Mouse (Mus musculus): ENCODE measurements at regions not wholly inside any gene's neighbourhood (a gene's known extent, or its start where the extent isn't known, plus 50 kb on each side); places are given as distances from the start of the nearest gene placed in this dataset.

- H3K4me3 ChIP-seq (ENCODE audit: insufficient read depth, low read depth, low read length): no peak overlapping the region
- H3K4me1 ChIP-seq (ENCODE audit: control insufficient read depth, insufficient read depth, insufficient read length, low read length): no peaks in the 10 kb centered on the region
- H3K27ac ChIP-seq (replicated peaks; ENCODE audit: low read depth, low read length): no peak overlapping the region
Observed at GRCm38 (mm10) chr12:39036466-39037037, 257.4 kb downstream of the Etv1 start.

- Histone ChIP-seq H3K27ac (replicated peaks; ENCODE audit: low read depth, low read length) (no peak overlapping the region), H3K4me1 (ENCODE audit: control insufficient read depth, insufficient read depth, insufficient read length, low read length) (no peaks in the 10 kb centered on the region), H3K4me3 (ENCODE audit: insufficient read depth, low read depth, low read length) (no peak overlapping the region)
Observed at GRCm38 (mm10) chr12:39038077-39038476, 258.9 kb downstream of the Etv1 start.

- no peak overlapping the region for H3K4me3 ChIP-seq (ENCODE audit: insufficient read depth, low read depth, low read length)
- H3K4me1 ChIP-seq (ENCODE audit: control insufficient read depth, insufficient read depth, insufficient read length, low read length): no peaks in the 10 kb centered on the region
- H3K27ac ChIP-seq (replicated peaks; ENCODE audit: low read depth, low read length): no peak overlapping the region
Observed at GRCm38 (mm10) chr12:39038656-39039055, 259.5 kb downstream of the Etv1 start.

- no peaks in the 10 kb centered on the region for H3K4me1 ChIP-seq (ENCODE audit: control insufficient read depth, insufficient read depth, insufficient read length, low read length)
- H3K27ac ChIP-seq (replicated peaks; ENCODE audit: low read depth, low read length): no peak overlapping the region
- H3K4me3 ChIP-seq (ENCODE audit: insufficient read depth, low read depth, low read length): no peak overlapping the region
Observed at GRCm38 (mm10) chr12:39047126-39047525, 267.9 kb downstream of the Etv1 start.

DNA sequence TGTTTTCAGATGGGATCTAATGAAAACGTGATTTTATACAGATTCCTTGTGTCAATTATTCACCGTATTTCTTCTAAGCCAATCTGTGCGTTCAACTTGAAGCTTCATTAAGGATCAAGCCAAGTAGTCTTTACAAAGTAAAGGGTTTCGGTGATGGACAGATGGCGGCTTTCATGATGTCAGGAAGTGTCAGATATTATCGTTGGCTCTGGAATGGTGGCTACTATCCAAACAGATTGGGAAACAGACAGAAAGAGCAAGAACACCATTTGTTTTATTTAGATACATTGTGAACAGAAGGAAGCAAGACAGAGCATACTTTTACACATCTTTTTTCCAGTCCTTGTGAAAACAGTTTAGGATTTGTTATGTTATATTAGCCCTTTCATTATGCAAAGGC is 269.3 kb downstream of the Etv1 start:
- H3K4me3 ChIP-seq (ENCODE audit: insufficient read depth, low read depth, low read length): no peak overlapping the region
- H3K4me1 ChIP-seq (ENCODE audit: control insufficient read depth, insufficient read depth, insufficient read length, low read length): no peaks in the 10 kb centered on the region
- no peak overlapping the region for H3K27ac ChIP-seq (replicated peaks; ENCODE audit: low read depth, low read length)

DNA sequence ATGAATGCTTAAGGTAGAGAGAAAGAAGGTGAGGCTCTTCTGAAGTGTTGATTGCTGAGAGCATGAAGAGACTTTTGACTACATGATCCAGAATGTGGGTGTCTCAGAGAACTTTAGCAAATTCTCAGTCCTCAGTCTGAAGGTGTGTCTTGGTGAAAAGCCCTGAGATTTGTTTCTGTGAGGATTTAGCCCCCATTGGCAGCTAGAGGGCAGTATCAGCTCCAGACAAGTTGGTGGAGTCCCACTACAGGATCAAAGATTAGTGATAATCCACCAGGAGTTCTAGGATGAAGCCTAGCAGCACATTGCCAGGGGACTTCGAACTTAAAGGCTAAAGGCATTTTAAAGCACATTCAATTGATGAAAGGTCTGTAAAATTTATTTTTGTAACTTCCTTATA is 269.8 kb downstream of the Etv1 start:
- Histone ChIP-seq H3K4me1 (ENCODE audit: control insufficient read depth, insufficient read depth, insufficient read length, low read length) (no peaks in the 10 kb centered on the region), H3K27ac (replicated peaks; ENCODE audit: low read depth, low read length) (no peak overlapping the region), H3K4me3 (ENCODE audit: insufficient read depth, low read depth, low read length) (no peak overlapping the region)

- Histone ChIP-seq H3K4me1 (ENCODE audit: control insufficient read depth, insufficient read depth, insufficient read length, low read length) (no peaks in the 10 kb centered on the region), H3K4me3 (ENCODE audit: insufficient read depth, low read depth, low read length) (no peak overlapping the region), H3K27ac (replicated peaks; ENCODE audit: low read depth, low read length) (no peak overlapping the region)
Observed at GRCm38 (mm10) chr12:39070331-39071045, 291.3 kb downstream of the Etv1 start.

DNA sequence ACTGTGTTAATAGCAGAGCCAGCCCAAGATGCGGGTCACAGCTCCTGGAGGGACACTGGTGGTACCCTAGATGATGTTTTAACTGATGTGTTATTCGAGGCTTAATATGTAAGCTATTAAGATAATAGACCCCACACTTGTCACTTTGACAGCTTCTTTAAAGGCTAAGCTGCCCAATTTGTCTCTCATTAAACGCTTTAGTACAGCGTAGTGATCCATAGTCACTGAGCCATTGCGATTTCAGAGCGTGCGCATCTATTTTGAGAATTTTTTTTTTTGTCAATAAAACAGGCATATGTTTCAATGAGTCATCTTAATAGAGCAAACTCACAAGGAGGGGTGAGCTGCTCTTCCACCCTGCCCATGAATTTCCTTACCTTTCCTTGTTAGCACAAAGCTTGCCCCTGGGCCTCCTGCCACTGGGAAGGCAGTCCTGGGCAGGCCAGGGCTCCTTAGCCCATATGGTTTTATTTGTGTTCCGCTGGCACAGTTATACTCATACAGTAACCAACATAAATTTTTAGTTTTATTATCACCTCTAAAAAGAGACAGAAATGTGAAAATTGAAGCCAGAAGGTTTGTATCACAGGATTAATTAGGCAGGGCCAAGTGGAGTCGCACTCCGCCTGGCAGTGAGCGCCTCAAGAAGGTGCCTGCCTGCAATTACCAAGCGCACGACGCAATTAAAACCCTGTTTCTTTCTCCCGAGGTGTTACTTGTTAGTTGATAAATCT is 294.3 kb downstream of the Etv1 start:
- no peak overlapping the region for H3K27ac ChIP-seq (replicated peaks; ENCODE audit: low read depth, low read length)

DNA sequence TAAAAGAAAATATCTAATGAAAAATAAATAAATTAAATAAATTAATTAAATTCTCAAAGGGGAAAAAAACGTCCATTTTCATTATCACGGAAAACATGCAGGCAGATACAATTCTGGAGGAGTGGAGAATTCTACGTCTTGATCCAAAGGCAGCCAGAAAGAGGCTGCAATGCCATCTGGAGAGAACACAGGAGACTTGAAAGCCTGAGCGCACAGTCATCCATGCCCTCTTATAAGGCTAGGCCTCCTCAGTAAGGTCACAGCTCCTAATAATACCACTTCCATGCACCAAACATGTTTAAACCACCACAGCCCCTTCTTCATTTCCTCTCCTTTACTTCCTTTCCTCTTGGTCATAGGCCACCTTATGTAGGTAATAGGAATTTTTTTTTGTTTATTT is 307.1 kb downstream of the Etv1 start:
- no peak overlapping the region for H3K4me3 ChIP-seq (ENCODE audit: insufficient read depth, low read depth, low read length)
- no peaks in the 10 kb centered on the region for H3K4me1 ChIP-seq (ENCODE audit: control insufficient read depth, insufficient read depth, insufficient read length, low read length)
- no peak overlapping the region for H3K27ac ChIP-seq (replicated peaks; ENCODE audit: low read depth, low read length)

More for the DNA sequence above, 294.3 kb downstream of the Etv1 start:
- H3K4me3 ChIP-seq (ENCODE audit: insufficient read depth, low read depth, low read length): no peak overlapping the region
- no peaks in the 10 kb centered on the region for H3K4me1 ChIP-seq (ENCODE audit: control insufficient read depth, insufficient read depth, insufficient read length, low read length)

GRCm38 (mm10) chr12:39094638-39095230 is 315.6 kb downstream of the Etv1 start:
- H3K27ac ChIP-seq (replicated peaks; ENCODE audit: low read depth, low read length): no peak overlapping the region
- no peaks in the 10 kb centered on the region for H3K4me1 ChIP-seq (ENCODE audit: control insufficient read depth, insufficient read depth, insufficient read length, low read length)
- H3K4me3 ChIP-seq (ENCODE audit: insufficient read depth, low read depth, low read length): no peak overlapping the region

- no peaks in the 10 kb centered on the region for H3K4me1 ChIP-seq (ENCODE audit: control insufficient read depth, insufficient read depth, insufficient read length, low read length)
- H3K27ac ChIP-seq (replicated peaks; ENCODE audit: low read depth, low read length): no peak overlapping the region
- H3K4me3 ChIP-seq (ENCODE audit: insufficient read depth, low read depth, low read length): no peak overlapping the region
Observed at GRCm38 (mm10) chr12:39123391-39124095, 344.4 kb downstream of the Etv1 start.

DNA sequence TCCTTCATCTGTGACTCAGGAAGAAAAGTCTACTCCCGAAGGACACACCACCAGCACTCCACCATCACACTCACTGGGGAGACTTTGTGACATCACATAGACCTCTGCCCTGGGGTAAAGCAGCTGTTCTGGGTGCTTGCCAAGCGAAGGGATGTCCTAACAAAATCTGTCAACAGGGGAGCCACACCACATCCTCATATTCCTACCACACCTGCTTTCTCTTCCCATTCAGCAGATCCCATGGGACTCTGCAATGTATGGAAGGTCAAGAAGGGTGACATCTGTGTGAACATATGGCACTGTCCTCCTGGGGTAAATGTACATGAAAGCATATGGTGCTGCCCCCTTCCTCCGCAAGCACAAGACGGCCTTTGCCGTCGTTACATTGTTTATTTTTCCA is 375.5 kb downstream of the Etv1 start:
- no peaks in the 10 kb centered on the region for H3K4me1 ChIP-seq (ENCODE audit: control insufficient read depth, insufficient read depth, insufficient read length, low read length)
- no peak overlapping the region for H3K4me3 ChIP-seq (ENCODE audit: insufficient read depth, low read depth, low read length)
- H3K27ac ChIP-seq (replicated peaks; ENCODE audit: low read depth, low read length): no peak overlapping the region

GRCm38 (mm10) chr12:39176958-39177357 is 397.8 kb downstream of the Etv1 start:
- no peak overlapping the region for H3K27ac ChIP-seq (replicated peaks; ENCODE audit: low read depth, low read length)
- H3K4me3 ChIP-seq (ENCODE audit: insufficient read depth, low read depth, low read length): no peak overlapping the region
- no peaks in the 10 kb centered on the region for H3K4me1 ChIP-seq (ENCODE audit: control insufficient read depth, insufficient read depth, insufficient read length, low read length)

- Histone ChIP-seq H3K27ac (replicated peaks; ENCODE audit: low read depth, low read length) (no peak overlapping the region), H3K4me3 (ENCODE audit: insufficient read depth, low read depth, low read length) (no peak overlapping the region), H3K4me1 (ENCODE audit: control insufficient read depth, insufficient read depth, insufficient read length, low read length) (no peaks in the 10 kb centered on the region)
Observed at GRCm38 (mm10) chr12:39224073-39224472, 444.9 kb downstream of the Etv1 start.

DNA sequence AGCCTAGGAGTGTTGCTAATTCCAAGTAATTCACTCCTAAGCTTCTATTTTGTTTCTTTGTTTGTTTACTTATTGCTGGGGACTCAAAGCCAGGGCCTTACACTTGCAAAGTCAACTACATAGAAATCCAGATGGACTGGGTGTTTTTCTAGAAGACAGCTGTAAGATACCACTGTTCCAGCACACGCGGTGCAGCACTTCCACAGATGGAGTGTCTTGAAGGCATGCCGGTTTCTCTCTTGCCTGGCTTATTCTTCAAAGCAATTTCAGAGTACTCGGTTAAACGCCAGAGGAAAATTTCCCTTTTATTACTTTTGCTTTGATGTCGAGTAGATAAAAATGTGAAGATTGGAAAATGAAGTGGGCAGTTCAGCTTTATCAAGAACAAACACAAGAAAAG is 477.4 kb downstream of the Etv1 start:
- Histone ChIP-seq H3K27ac (replicated peaks; ENCODE audit: low read depth, low read length) (no peak overlapping the region), H3K4me1 (ENCODE audit: control insufficient read depth, insufficient read depth, insufficient read length, low read length) (no peaks in the 10 kb centered on the region), H3K4me3 (ENCODE audit: insufficient read depth, low read depth, low read length) (no peak overlapping the region)

All from brown adipose tissue, adult 24 weeks (tissue).